Mouse (Mus musculus) erythroblast, embryonic 14.5 days (primary cell): ENCODE measurements around the gene Tor4a. TPM values are rescaled to one million over a fixed set of nuclear protein-coding genes. Genes with fewer than 3 reads are reported as not detected.

Experiments
- H3K27me3 ChIP-seq: 2 replicates; pipeline ENCODE4 v1.6.1; 2012; ENCODE audit warnings: inconsistent platforms; ENCODE audit not compliant: control insufficient read depth
- H3K36me3 ChIP-seq: 2 replicates; pipeline ENCODE4 v1.6.1; 2012; ENCODE audit warnings: mild to moderate bottlenecking, inconsistent platforms; ENCODE audit not compliant: control insufficient read depth
- H3K4me1 ChIP-seq: 2 replicates; pipeline ENCODE4 v1.6.1; 2012; ENCODE audit warnings: inconsistent platforms; ENCODE audit not compliant: control insufficient read depth
- H3K4me3 ChIP-seq: replicated peaks from 2 replicates; pipeline ENCODE3; 2012; ENCODE audit warnings: moderate library complexity, mild to moderate bottlenecking, inconsistent platforms
- H3K9me3 ChIP-seq: 2 replicates; pipeline ENCODE4 v1.6.1; 2012; ENCODE audit warnings: low read length, inconsistent platforms, mixed read lengths; ENCODE audit not compliant: control insufficient read depth
- GATA1 ChIP-seq: IDR thresholded peaks from 2 replicates; pipeline ENCODE4 v1.6.1; 2012; ENCODE audit warnings: low read length, inconsistent platforms, mixed read lengths
- TAL1 ChIP-seq: IDR thresholded peaks from 3 replicates; pipeline ENCODE4 v1.6.1; 2012; ENCODE audit warnings: low read length, inconsistent platforms, mixed read lengths
- polyA plus RNA-seq: library from polyadenylated mRNA; stranded (reverse); fragments of >175 nt; gene quantifications from 2 replicates; pipeline ENCODE4 v1.2.3, GENCODE M21; 2012

The Tor4a gene
- polyA plus RNA-seq, 1 experiment, result 0.02 TPM

DNA sequence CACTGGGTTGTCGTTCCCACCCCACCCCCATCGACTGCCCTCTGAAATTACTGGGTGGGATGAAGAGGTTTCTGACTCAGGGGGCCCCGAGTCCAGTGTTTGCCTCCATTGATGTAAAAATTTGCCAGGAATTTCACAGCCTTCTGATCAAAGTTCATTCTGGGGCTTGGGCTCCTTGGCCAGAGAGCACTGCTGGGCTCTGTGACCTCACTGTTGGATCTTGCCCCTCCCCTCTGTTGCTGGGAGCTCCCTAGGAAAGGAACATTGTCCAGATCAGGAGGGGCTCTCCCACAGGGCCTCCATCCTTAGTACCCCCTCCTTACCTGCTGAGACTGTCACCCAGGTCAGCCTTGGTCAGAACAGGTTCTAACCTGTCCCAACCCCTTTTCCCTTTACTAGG is 17.8 kb upstream of the Tor4a start, which contains the start of gene Stpg3:
TSS of gene Stpg3 (minus strand) at position 194 of the 400 bp plus-strand sequence.
- no peak within 1 kb of the TSS for H3K4me3 ChIP-seq
- H3K4me1 ChIP-seq, result peaks cover 29% of the 10 kb centered on the region
- H3K9me3 ChIP-seq, result no peaks in the 10 kb centered on the region
- H3K36me3 ChIP-seq, result peaks cover 8% of the 10 kb centered on the region
- peaks cover 5% of the 10 kb centered on the region for H3K27me3 ChIP-seq
- no peak for TF ChIP-seq GATA1
- no peak for TF ChIP-seq TAL1

DNA sequence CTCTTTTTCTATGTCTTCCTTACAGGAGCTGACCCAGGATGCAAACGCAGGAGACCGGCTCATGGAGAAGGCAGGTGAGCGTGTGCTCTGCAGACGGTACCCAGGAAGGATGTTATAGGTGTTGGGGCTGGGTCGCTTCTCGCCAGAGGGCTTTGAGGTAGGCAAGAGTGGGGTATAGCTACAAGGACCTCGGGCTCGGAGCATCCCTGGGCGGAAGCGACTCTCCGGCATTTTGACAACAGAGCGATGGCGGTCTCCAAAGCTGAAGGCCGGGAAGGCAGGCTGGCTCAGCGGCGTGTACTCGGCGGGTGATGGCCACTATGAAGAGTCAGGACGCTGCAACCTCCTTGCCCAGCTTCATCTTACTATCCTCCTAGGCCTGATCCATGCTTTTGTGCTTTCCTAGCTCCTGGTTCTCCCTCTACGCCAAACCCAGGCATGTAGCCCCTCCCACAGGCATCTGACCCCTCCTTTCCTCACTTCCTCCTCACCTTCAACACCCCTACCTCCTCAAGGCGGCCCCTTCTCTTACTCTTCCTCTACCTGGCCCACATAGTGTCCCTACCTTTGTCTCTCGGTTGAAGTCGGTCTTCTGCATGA is 16.7 kb upstream of the Tor4a start:
- Histone ChIP-seq H3K4me3 (no peak overlapping the region), H3K4me1 (peaks cover 31% of the 10 kb centered on the region), H3K27me3 (peaks cover 5% of the 10 kb centered on the region), H3K36me3 (peaks cover 15% of the 10 kb centered on the region), H3K9me3 (no peaks in the 10 kb centered on the region)
- no peak for TF ChIP-seq TAL1
- no peak for TF ChIP-seq GATA1

GRCm38 (mm10) chr2:25211121-25211670 is 14.5 kb upstream of the Tor4a start, which contains the start of gene Nelfb:
Gene Nelfb, minus strand, starts transcription at chr2:25211489.
- peaks cover 37% of the 10 kb centered on the region for H3K36me3 ChIP-seq
- peaks cover 5% of the 10 kb centered on the region for H3K27me3 ChIP-seq
- TF ChIP-seq GATA1 (no peak), TAL1 (no peak)
- H3K4me1 ChIP-seq, result peaks cover 33% of the 10 kb centered on the region
- H3K4me3 ChIP-seq, result peak within 1 kb of the TSS; percentile 83
- H3K9me3 ChIP-seq, result no peaks in the 10 kb centered on the region

- H3K4me3 ChIP-seq, result peak overlapping the region; percentile 83
- H3K4me1 ChIP-seq, result peaks cover 35% of the 10 kb centered on the region
- TF ChIP-seq GATA1, result no peak
- no peak for TF ChIP-seq TAL1
- H3K27me3 ChIP-seq, result peaks cover 5% of the 10 kb centered on the region
- H3K9me3 ChIP-seq, result no peaks in the 10 kb centered on the region
- peaks cover 42% of the 10 kb centered on the region for H3K36me3 ChIP-seq
Measured at GRCm38 (mm10) chr2:25210686-25211085, 14.0 kb upstream of the Tor4a start.

DNA sequence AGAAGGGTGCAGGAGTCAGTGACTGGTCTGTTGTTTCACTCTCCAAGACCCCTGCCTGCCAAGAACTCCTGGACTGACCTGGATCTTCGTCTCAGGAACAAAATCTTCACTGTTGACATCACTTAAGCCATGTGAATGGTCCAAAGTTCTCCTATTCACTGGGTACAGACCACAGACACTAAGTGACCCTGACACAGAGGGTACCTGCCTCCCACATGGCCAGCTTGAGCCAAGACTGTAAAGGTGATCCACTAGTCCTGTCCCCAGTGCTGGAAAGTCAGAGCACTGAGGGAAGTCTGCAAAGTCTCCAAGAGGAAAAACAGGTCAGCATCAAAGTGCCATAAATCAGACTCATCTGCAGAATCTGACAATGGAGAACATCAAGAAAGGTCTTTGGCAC is 10.9 kb upstream of the Tor4a start:
- no peaks in the 10 kb centered on the region for H3K9me3 ChIP-seq
- no peak overlapping the region for H3K4me3 ChIP-seq
- H3K4me1 ChIP-seq, result peaks cover 37% of the 10 kb centered on the region
- TF ChIP-seq TAL1 (no peak), GATA1 (no peak)
- no peaks in the 10 kb centered on the region for H3K27me3 ChIP-seq
- peaks cover 73% of the 10 kb centered on the region for H3K36me3 ChIP-seq

- Histone ChIP-seq H3K36me3 (peaks cover 98% of the 10 kb centered on the region), H3K9me3 (no peaks in the 10 kb centered on the region), H3K4me1 (peaks cover 10% of the 10 kb centered on the region), H3K4me3 (no peak overlapping the region), H3K27me3 (no peaks in the 10 kb centered on the region)
- no peak for TF ChIP-seq TAL1
- TF ChIP-seq GATA1, result no peak
Measured at GRCm38 (mm10) chr2:25203631-25204214, 7.0 kb upstream of the Tor4a start.

DNA sequence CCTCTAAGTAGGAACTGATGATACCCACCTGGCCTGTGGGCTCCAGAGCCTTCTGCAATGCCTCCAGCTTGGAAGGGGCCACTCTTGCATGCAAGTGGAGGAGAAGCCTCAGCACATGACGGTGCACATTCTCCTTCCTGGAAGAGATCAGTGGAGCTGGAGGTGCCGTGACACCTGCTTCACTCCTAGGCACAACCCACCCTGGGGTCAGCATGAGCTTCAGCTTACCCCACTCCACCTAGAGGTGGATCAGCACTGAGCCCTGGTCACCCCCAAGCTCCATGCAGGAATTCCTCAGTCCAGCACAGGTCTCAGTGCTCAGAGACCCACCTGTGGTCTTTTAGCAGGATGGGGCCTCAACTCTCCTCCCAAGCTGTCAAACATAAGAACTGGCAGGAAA is 3.9 kb upstream of the Tor4a start:
- no peak overlapping the region for H3K4me3 ChIP-seq
- TF ChIP-seq TAL1 (no peak), GATA1 (no peak)
- H3K36me3 ChIP-seq, result peaks cover 78% of the 10 kb centered on the region
- H3K27me3 ChIP-seq, result peaks cover under 1% of the 10 kb centered on the region; the same call in 1 of the 2 replicates
- H3K4me1 ChIP-seq, result peaks cover 29% of the 10 kb centered on the region
- H3K9me3 ChIP-seq, result no peaks in the 10 kb centered on the region

GRCm38 (mm10) chr2:25197946-25198345 is 1.3 kb upstream of the Tor4a start:
- Histone ChIP-seq H3K36me3 (peaks cover 51% of the 10 kb centered on the region), H3K27me3 (peaks cover 7% of the 10 kb centered on the region), H3K4me3 (no peak overlapping the region), H3K9me3 (no peaks in the 10 kb centered on the region), H3K4me1 (peaks cover 51% of the 10 kb centered on the region)
- no peak for TF ChIP-seq TAL1
- TF ChIP-seq GATA1, result no peak

GRCm38 (mm10) chr2:25197191-25197590 is 505 bp upstream of the Tor4a start:
- H3K27me3 ChIP-seq, result peaks cover 7% of the 10 kb centered on the region
- H3K4me1 ChIP-seq, result peaks cover 51% of the 10 kb centered on the region
- H3K4me3 ChIP-seq, result no peak overlapping the region
- TF ChIP-seq TAL1 (no peak), GATA1 (no peak)
- H3K9me3 ChIP-seq, result no peaks in the 10 kb centered on the region
- H3K36me3 ChIP-seq, result peaks cover 43% of the 10 kb centered on the region
